Mouse (Mus musculus) megakaryocyte-erythroid progenitor cell, adult 5-6 weeks (primary cell): ENCODE data around the gene Asgr2. TPM values are rescaled to one million over a fixed set of nuclear protein-coding genes. Genes with fewer than 3 reads are reported as not detected.
"Not testable (repeated sequence)": the region's sequence is repeated elsewhere in the genome, so short reads cannot be mapped to it uniquely, and the experiment has no call there.

Experiments
- ATAC-seq: replicated peaks from 2 replicates; pipeline ENCODE4 v1.8.0; 2016; ENCODE audit warnings: mild to moderate bottlenecking, inconsistent platforms; ENCODE audit not compliant: severe bottlenecking, poor library complexity, low FRiP score, low TSS enrichment
- total RNA-seq, 2 experiments: library from RNA; stranded (forward) in 1 of 2; stranded (reverse) in 1 of 2; fragments of 200-1000, 215-1000 nt in 1 of 2; fragments of >200 nt in 1 of 2; fragmentation: Nextera tagmentation in 1 of 2; gene quantifications; 2 replicates each; pipeline ENCODE4 v1.2.3; 2014 to 2017

Gene Asgr2
- not detected in 2 replicates for total RNA-seq (2014; fragmentation: Nextera tagmentation)
- total RNA-seq (2017): not detected in 2 replicates

DNA sequence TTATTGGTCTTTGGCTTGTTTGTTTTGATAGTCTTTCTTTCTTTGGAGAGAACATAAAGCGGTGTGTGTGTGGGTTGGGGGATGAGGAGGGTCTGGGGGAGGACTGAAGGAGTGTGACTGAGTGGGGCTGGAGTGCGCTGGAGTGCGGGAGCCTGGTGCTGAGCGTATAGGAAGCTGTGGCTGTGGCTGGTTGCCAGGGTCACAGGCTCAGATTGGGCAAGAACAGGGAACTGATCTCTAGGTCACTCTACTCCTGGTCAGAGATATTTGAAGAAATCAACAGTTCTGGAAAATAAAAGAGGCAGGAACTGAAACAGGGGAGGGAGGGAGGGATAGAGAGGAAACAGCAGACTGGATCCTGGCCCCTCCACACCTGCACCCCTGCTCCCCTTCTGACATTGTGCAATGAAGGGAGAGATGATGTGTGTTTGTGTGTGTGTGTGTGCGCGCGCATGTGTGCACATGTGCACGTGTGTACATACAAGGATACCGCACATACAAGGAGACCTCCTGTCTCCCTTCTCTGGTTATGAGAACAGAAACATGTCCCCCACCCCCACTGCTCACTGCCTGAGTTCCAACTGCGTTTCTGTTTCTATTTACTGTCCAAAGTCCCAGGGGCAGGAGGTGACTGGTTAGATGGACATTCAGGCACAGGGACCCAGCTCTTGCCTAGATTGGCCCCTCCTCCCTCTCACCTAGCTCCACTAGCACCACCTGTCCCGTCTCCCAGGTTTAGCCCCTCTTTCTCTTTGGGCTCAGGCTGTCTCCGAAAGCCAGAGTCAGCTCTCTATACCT is at the start of gene Asgr2:
TSS of gene Asgr2 (plus strand) at position 659 of the 798 bp plus-strand sequence.
- no peak for ATAC-seq

DNA sequence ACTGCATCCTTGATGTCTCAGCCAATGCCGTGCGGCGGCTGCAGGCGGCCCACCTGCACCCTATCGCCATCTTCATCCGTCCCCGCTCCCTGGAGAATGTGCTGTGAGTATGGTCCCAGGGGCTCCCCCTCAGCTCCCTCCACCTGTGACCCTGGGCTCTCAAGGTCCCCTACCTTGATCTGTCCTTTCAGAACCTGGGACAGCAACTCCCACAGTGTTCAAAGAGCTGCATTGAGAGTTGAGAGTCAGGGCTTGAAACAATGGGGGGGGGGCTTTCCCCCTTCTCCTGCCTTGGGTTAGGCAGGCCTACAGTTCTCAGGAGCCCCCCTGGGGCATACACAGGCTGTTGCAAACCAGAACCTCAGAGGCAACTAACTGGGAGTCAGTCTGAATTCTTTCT is 48.8 kb upstream of the Asgr2 start:
- ATAC-seq: no peak

DNA sequence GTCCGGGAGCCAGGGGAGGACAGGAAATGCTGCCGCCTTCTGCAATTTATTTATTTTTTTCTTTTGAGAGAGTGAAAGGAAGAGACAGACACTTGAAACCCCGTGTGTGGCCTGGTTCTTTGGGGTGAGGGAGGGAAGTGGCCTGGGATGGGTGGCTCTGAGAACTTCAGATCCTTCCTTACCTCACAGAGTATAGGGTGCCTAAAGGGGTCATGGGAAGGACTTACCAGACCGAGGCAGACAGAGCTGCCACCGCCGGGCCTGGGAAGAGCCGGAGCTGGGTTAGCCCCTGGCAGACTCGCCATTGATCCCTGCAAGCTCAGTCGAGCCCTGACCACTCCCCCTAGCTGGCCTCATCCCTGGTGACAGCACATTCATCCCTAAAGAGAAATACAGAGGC is 47.0 kb upstream of the Asgr2 start:
- no peak for ATAC-seq

DNA sequence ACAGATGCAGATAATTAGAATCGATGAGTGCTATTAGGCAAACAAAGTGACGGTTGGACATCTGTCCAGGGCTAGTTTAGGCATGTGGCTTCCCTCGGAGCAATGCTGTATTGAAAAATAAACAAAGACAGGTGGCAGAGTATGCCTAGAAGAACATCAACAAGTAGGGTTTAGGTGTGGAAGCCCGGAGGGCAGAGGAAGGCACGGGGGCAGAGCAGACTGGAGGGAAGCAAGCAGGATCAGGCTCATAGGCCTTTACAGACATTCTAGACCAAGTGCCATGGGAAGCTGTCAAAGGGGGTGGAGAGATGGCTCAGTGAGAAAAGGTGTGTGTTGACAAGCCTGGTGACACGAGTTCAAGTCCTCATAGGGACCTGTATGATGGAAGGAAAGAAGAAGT is 43.1 kb upstream of the Asgr2 start:
- no peak for ATAC-seq

DNA sequence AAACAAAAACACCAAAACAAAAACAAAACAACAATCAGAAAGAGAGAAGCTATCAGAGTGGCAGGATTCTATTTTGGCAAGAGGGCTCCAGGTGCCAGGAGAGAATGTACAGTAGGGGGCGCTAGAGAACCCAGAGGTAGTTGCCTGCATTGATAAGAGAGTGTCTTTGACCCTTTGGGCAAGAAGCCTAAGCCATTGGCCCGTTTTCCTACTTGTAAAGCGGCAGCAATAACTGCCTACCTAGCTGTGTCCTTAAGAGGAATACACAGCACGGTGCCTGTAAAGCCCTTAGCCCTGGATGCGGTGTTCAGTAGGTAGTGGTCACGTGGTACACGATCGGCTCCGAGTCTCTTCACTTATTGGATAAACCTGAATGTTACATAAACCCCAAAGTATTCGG is 42.6 kb upstream of the Asgr2 start:
- ATAC-seq: no peak

DNA sequence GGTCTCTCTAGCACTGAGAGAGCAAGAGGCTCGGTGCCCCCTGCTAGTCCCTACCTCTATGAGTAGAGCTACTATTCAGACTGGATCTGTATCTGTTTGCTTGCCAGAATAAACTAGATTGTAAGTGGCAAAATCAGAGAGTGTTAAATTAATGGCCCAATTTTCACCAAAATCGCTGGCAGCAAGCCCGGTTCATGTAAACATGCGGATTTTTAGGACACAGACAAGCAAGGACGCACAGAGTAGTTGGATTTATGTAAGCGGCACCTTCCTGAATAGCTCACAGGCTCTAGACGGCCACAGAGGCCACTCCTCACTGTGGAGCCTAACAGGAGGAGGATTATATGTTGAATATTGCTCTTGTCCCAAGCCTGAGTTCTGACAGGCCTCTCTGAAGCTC is 39.3 kb upstream of the Asgr2 start:
- ATAC-seq: no peak

DNA sequence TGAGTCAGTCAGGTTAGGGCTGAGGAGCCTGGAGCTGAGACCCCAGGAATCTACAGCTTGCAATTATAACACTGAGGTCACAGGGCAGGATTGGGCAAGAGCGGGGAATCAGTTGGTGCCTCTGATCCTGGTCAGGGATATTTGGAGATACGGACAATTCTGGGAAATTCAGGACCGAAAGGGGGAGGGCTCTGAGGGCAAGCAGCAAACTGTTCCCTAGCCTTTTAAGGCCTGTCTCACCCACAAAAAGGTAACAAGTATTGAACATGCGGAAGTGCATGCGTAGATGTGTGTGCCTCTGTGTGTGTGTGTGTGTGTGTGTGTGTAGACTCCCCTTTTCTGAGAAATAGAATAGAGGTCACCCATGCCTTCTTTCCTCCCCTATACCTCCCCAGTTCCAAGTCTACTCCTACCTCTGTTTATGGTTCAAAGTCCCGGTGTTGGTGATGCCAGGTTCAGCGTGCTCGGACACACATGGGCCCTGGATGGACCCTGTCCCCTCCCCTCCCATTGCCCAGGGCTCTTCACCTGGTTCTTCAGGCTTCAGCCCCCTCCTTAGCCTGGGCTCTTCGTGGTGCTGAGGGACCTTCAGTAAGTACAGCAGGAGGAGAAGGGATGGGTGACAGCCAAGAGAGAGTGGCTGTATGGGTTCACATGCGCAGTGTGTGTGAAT is 38.4 kb upstream of the Asgr2 start, which contains the start of gene Asgr1:
TSS of gene Asgr1 (plus strand) at position 188 of the 673 bp plus-strand sequence.
- ATAC-seq: no peak

DNA sequence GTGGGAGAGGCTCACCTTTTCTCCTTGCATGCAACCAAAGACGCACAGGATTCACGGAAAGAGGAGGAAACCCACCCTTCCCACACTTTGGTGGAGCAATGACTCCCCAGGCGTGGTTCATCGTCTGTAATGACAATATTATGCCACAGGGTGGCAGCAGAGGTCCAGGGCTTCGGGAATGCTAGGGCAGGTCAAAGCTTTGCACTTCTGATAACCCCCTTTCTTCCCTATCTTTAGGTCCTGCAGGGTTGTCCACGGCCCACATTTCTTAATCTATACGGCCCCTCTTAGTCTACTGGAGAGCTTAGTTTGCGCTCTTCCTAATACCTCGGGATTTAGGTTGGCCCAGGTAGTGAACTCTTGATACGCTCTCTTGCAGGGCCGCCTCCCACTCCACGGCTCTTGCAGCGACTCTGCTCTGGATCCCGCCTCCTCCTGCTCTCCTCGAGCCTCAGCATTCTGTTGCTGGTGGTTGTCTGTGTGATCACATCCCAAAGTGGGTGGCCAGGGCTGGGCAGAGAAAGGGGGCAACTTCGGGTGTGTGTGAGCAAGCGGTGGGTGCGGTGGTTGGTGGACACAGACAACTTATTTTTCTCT is 36.7 kb upstream of the Asgr2 start:
- ATAC-seq: peak; percentile 69

DNA sequence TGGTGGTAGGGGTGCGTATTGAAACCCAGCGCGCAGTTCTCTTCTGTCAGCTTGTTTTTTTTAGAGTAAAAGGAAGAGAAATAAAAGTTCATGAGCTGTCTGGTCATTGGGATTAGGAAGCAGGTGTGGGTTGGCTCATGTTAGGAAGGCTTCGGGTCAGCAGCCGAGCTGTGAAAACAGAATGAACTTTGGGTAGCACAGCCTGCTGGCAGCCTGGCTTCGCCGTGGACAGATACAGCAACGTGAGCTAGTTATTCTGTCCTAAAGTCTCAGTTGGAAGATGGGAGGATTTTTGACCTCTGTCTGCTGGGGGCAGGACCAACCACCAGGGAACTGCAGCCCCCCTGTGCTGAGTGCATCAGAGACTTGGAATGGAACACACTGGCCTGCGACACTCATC is 34.6 kb upstream of the Asgr2 start:
- no peak for ATAC-seq

DNA sequence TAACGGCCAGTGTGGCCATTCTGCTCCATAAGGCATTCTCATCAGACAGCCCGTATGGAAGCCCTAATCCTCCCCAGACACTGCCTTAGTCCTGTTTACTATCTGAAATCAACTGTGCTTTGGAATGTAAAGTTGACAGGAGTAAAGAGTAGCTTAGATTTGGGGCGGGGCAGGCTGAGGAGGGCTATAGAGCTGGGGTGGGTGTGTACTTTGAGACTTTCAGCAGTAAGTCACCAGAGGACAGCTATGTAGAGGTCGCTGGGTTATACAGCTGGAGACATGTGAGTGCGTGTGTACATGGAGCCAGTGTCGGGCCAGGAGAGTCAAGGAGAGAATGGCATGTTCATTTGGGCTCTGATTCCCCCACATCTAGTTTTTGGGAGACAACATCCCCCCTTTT is 32.5 kb upstream of the Asgr2 start:
- no peak for ATAC-seq

DNA sequence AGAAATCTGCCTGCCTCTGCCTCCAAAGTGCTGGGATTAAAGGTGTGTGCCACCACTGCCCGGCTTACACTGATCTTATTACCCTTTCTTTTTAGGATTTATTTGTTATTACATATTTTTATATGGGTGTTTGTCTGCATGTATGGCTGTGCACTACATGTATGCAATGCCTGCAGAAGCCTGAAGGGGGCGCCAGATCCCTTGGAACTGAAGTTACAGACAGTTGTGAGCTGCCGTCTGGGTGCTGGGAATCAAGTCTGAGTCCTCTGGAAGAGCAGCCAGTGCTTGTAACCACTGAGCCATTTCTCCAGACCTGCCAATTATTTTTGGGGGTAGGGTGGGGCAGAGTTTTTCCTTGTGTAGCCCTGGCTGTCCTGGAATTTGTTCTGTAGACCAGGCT is 29.4 kb upstream of the Asgr2 start:
- no peak for ATAC-seq

DNA sequence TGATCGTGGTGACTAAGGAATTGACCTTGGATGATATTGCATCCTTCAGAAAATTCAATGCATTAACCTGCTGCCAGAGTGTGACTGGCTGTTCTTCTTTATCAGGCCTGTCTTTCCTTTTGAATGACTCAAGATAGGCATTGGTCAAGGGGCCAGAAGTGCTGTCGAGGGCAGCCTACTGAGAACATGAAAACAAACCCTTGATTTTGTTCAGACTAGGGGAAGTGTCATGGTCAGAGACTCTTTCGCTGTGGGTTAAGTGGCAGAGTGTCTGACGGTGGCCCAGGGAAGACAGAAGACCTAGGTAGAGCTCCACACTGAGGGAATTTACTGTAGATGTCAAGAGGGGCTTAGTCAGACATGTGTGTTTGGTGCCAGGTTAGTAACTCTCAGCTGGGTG is 25.7 kb upstream of the Asgr2 start:
- ATAC-seq: no peak

DNA sequence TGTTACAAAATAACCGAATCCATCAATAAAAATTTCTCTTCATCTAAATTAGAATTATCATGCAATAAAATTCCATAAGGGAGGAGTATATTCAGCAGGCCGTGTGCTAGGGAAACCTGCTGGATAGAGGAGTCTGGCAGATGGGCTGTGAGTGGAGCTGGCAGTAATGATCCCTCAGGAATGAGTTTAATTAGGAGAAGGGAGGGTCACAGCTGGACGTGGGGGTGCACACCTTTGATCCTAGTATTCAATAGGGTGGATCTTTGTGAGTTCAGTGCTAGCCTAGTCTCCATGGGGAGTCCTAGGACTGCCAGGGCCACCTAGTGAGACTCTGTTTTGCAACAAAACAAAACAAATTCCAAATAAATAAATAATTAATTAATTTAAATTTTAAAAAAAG is 24.2 kb upstream of the Asgr2 start:
- no peak for ATAC-seq

DNA sequence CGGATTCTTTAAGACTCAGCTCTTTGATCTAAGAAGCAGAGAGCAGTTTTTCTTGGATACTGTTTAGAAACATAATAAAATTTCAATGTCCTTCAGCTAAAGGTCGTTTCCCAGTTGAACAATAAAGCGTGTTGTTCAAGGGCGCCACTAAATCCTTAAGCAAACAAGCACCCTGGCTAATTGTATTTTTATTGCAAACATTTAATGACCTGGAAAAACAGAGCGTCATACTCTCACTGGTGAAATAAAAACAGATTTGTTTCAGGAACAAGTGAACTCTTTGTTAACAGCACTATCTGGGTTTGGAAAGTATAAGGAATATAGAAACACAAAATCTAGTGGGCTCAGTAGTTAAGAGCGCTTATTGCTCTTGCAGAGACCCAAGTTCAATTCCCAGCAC is 22.4 kb upstream of the Asgr2 start:
- no peak for ATAC-seq

DNA sequence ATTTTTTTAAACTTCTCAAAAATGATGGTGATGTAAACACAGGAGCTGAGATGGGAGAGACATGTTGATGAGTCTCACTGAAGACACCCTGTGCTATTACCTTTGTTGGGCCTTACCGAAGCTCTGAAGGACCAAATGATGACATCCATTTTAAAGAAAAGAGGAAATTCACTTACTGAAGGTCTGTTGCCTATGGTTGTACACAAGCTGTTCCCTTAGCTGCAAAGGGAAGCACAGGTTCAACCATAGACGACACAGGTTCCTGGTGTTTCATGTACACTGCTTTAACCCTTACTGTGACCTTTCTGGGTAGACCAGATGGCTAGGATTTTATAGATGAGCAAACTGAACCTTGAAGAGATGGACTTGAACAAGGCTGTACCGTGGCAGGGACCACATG is 21.8 kb upstream of the Asgr2 start:
- ATAC-seq: not testable (repeated sequence)

DNA sequence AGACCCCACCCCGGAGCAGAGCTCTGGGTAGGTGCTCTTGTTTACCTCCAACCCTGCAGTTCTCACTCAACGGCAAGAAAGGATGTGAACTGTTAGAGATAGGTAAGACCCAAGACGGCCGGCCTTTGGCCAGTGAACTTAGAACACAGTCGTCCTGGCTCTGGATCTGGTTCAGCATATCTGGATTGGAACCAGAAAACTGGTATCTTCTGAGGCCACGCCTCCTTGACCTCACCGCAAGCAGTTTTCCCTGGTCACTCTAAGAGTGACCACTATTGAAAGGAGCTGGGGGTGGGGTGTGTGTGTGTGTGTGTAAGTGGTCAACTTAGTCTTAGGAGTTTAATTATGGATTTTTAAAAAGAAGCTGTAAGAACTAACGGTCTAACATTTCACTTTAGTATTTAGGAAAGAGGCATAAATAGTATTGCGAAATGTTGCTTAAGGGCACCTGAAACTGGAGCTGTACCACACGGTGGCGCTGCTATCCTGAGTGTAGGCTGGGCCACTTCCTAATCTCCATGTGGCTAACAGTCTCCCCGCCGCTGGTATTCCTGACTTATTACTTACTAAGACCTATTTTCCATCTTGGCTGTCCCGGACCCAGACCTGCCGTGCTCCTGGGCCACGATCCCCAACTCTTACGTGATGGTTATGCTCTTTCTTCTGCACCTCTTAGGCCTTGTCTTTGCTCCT is 17.9 kb upstream of the Asgr2 start:
- ATAC-seq: peak; percentile 71

DNA sequence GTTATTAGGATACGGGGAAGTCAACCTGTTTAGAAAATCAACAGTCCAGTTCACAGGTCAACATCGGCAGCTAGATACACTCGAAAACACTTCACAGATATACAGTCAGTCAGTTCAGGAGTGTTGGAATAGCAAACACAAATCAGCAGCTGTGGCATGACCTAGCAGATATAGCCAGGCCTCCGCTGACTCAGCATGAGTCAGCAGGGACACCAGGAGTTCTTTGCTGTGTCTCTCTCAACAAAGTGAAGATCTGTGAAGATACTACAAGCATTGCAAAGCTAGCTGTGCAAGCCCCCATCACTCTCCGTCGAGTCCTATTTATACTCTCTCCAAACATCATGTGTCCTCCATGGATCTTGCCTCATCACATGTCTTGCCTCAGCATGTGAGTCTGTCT is 16.9 kb upstream of the Asgr2 start:
- ATAC-seq: no peak

DNA sequence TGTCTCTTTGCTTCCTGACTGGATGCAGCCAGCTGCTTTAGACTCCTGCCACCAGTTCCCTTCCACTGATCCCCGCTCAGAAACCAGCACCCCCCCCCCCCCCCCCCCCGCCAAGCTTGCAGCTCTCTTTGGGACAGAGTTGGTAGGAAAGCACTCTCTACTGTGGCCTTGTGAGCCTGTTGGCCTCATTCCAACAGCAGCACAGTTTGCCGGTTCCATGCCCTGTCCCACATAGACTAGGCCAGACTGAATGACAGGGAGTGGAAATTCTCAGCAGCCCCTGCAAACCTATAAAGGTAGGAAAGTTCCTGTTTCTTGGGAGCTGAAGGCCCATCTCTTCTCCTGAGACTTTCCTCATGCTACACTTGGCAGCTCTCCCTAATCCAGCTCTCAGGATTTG is 15.0 kb upstream of the Asgr2 start:
- ATAC-seq: no peak

DNA sequence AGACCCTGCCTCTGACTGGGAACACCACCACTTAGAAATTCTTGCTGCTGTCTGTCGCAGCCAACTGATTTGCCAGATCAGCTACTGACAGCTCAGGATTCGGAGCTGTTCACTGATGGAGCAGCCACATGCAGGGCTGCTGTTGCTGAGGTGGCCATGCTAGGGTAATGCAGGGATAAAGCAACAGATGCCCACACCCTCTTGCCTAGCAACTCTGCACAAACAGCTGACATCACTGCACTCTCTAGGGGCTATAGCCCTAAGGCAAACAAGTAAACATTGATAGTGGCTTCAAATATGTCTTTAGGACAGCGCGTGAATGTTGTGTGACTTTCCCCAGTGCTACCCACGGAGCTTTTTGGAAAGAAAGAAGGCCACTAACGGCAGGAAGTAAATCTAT is 13.3 kb upstream of the Asgr2 start:
- ATAC-seq: no peak

DNA sequence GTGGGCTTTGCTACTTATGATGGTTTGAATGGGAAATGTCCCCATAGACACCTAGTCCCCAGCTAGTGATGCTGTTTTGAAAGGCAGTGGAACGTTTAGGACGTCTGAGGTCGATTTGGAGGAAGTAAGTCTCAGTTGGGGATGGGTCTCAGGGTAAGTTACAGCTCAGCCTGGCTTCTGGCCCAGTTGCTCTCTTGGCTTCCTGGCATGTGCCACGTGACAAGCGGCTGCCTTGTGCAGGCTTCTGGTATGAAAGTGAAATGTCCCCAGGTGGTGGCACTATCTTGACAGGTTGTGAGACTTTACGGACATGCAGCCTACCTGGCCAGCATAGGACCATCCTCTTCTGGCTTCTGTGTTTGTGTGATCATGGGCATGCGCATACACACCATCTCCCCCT is 12.5 kb upstream of the Asgr2 start:
- ATAC-seq: no peak
